Mouse (Mus musculus) kidney, adult 11 months (tissue): ENCODE data around the gene Gdf10.

Source experiments
- DNase-seq: peaks from one replicate; pipeline ENCODE4 v3.0.0; 2022

Gene Gdf10

DNA sequence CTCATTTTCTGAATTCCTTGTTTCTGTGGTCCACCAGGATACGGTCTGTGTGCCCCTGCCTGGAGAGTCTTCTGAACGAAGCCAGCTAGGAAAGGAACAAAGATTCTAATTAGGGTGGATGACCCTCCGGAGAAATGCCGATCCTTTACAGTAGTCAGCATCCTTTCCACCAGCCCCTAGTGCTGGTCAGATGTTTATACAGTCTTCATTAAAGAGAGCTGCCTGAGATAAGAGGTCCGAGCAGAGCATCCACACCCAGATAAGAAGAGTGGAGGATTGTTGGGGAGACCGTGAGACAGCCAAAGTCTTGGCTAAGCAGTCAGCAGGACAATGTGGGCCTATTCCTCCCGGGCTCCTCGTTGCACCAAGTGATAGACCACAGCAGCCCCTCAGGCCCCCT is 17.4 kb downstream of the Gdf10 start, which contains the start of gene Gdf2:
Gdf2 (plus strand) TSS at position 301 of the 400 bp plus-strand sequence.
- DNase-seq = no peak

DNA sequence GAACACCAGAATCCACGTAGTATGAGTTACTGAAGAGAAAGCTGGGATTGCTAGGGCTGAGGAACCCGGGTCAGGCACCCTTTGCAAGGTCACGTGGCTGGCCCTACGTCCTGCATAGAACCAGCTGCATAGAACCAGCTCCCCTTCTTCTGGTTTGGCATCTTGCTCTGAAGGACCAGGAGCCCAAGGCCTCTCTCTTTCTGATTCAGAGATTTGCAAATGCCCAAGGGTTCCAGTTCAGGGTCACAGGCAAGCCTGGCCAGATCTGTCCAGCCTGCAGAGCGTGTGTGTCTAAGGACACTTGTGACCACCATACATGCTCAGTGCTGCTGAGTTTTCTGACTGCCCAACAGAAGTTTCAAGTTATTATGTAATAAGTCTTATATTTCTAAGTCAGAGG is 18.8 kb downstream of the Gdf10 start:
- no peak for DNase-seq

- DNase-seq = no peak
Measured at GRCm38 (mm10) chr14:33946125-33946524, 22.7 kb downstream of the Gdf10 start.

GRCm38 (mm10) chr14:33952233-33952981 is 29.0 kb downstream of the Gdf10 start:
- no peak for DNase-seq

DNA sequence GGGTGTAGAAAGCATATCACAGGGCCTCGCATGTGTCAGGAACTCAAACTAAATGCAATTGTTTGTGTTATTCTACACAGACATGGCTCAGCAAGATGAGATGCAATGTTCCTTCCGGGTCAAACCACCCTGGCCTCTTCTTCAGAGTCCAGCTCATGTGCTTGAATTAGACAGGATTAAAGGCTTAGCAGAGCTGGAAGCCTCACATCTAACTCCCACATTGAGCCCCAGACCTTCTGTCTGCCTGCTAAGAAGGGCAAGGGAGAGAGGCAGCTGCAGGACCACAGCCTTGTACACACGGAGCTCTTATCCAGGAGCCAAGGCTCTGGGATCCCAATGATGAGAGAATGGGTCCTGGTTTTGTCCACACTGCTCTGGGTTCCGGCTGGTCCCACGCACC is 30.4 kb downstream of the Gdf10 start, which contains the start of gene Rbp3:
Rbp3 (plus strand) TSS at position 243 of the 400 bp plus-strand sequence.
- DNase-seq = no peak

GRCm38 (mm10) chr14:33956055-33956454 is 32.7 kb downstream of the Gdf10 start:
- no peak for DNase-seq

- DNase-seq = no peak
Measured at GRCm38 (mm10) chr14:33958186-33958585, 34.8 kb downstream of the Gdf10 start.

DNA sequence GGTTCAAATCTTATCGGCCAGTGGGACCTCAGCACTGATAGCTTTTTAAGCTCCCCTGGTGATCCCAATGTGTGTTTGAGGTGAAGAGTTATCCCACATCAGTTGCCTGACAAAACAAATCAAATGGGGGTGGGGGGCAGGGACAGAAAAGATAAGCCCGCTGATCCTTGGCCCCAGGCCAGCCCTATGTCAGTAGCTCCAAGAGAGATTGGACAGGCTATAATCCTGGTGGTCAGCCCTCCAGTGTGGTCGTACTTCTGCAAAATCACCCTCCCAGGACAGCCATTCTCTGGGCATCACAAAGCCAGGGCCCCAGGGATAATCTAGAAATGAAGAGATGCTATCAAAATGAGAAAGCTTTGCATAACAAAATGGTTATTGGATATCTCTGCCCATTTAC is 35.5 kb downstream of the Gdf10 start:
- no peak for DNase-seq

GRCm38 (mm10) chr14:33959341-33959740 is 36.0 kb downstream of the Gdf10 start:
- DNase-seq = no peak

- DNase-seq = no peak
Measured at GRCm38 (mm10) chr14:33965675-33966074, 42.3 kb downstream of the Gdf10 start.

GRCm38 (mm10) chr14:33972679-33973078 is 49.3 kb downstream of the Gdf10 start:
- DNase-seq = no peak

- DNase-seq = no peak
Measured at GRCm38 (mm10) chr14:33974752-33975151, 51.4 kb downstream of the Gdf10 start.

GRCm38 (mm10) chr14:33977748-33978147 is 54.4 kb downstream of the Gdf10 start:
- DNase-seq = no peak

DNA sequence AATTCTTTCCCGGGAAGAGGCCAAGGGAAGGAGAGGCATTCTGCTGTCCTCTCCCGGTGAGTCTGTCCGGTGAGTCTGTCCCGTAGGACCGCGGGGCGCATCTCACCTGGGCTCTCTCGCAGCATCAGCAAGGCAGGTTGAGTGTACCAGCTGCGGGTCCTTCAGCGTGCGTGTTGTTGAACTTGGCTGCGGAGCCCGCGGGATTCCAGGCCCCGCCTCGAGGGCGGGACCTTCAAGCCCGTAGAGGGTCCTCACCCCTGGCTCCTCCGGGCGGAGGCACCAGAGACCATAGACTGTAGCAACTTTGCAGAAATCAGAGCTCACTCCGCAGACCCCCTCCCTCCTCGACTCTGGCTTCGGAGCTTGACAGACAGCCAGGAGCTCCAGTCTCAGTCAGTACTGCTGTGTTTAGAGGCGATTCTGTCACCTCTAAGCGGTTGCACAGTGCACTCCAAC is 55.2 kb downstream of the Gdf10 start, which contains the start of gene Zfp488:
Zfp488 (minus strand) TSS at position 161 of the 456 bp plus-strand sequence.
- DNase-seq = no peak
